Mouse (Mus musculus): ENCODE data around the gene Gstp1. TPM values are rescaled to one million over a fixed set of nuclear protein-coding genes. Genes with fewer than 3 reads are reported as not detected.
"Not testable (repeated sequence)": the region's sequence is repeated elsewhere in the genome, so short reads cannot be mapped to it uniquely, and the experiment has no call there.

Gstp1 gene
- total RNA-seq (2021), result 100 to 1,000 TPM; 288 to 297 TPM

- peak; percentile 82 for DNase-seq
- intact Hi-C loops (cut with DNase I), result no loop called here
Measured at GRCm38 (mm10) chr19:4037788-4038232, at the start of gene Gstp1. TSS of gene Gstp1 (minus strand) at chr19:4037985.

GRCm38 (mm10) chr19:4087090-4087489 lies 49.3 kb upstream of the Gstp1 start:
- no peak for DNase-seq
- intact Hi-C loops (cut with DNase I), result loop anchor here (10.0 kb wide), 1 partner anchor 132 kb away; the partner anchor contains the start of gene Aldh3b3

GRCm38 (mm10) chr19:4086156-4086555 lies 48.4 kb upstream of the Gstp1 start:
- DNase-seq, result no peak
- intact Hi-C loops (cut with DNase I), result loop anchor here (10.0 kb wide), 1 partner anchor 131 kb away; the partner anchor contains the start of gene Aldh3b3

GRCm38 (mm10) chr19:4084984-4085383 lies 47.2 kb upstream of the Gstp1 start:
- intact Hi-C loops (cut with DNase I), result loop anchor here (10.0 kb wide), 1 partner anchor 130 kb away; the partner anchor contains the start of gene Aldh3b3

GRCm38 (mm10) chr19:4083826-4084225 lies 46.0 kb upstream of the Gstp1 start:
- DNase-seq, result no peak
- intact Hi-C loops (cut with DNase I), result loop anchor here (10.0 kb wide), 1 partner anchor 129 kb away; the partner anchor contains the start of gene Aldh3b3

More at GRCm38 (mm10) chr19:4084984-4085383, 47.2 kb upstream of the Gstp1 start:
- DNase-seq, result no peak

- intact Hi-C loops (cut with DNase I), result loop anchor here (10.0 kb wide), 1 partner anchor 129 kb away; the partner anchor contains the start of gene Aldh3b3
- no peak for DNase-seq
Measured at GRCm38 (mm10) chr19:4083316-4083715, 45.5 kb upstream of the Gstp1 start.

GRCm38 (mm10) chr19:4082219-4082965 lies 44.6 kb upstream of the Gstp1 start:
- intact Hi-C loops (cut with DNase I), result loop anchor here (10.0 kb wide), 1 partner anchor 128 kb away; the partner anchor contains the start of gene Aldh3b3

GRCm38 (mm10) chr19:4081394-4081793 lies 43.6 kb upstream of the Gstp1 start, which contains the start of gene Cabp2:
TSS of gene Cabp2 (plus strand) at chr19:4081578.
- no peak for DNase-seq
- intact Hi-C loops (cut with DNase I), result loop anchor here (10.0 kb wide), 1 partner anchor 127 kb away; the partner anchor contains the start of gene Aldh3b3

More at GRCm38 (mm10) chr19:4082219-4082965, 44.6 kb upstream of the Gstp1 start:
- DNase-seq, result no peak

- intact Hi-C loops (cut with DNase I), result loop anchor here (10.0 kb wide), 1 partner anchor 126 kb away; the partner anchor contains the start of gene Aldh3b3
- DNase-seq, result no peak
Measured at GRCm38 (mm10) chr19:4080511-4081009, 42.8 kb upstream of the Gstp1 start.

- DNase-seq, result no peak
- intact Hi-C loops (cut with DNase I), result no loop called here
Measured at GRCm38 (mm10) chr19:4079594-4079993, 41.8 kb upstream of the Gstp1 start.

GRCm38 (mm10) chr19:4075531-4075930 lies 37.7 kb upstream of the Gstp1 start:
- intact Hi-C loops (cut with DNase I), result no loop called here

GRCm38 (mm10) chr19:4072706-4073424 lies 35.1 kb upstream of the Gstp1 start:
- DNase-seq, result no peak
- intact Hi-C loops (cut with DNase I), result no loop called here

More at GRCm38 (mm10) chr19:4075531-4075930, 37.7 kb upstream of the Gstp1 start:
- DNase-seq, result no peak

- DNase-seq, result no peak
- intact Hi-C loops (cut with DNase I), result no loop called here
Measured at GRCm38 (mm10) chr19:4071406-4071805, 33.6 kb upstream of the Gstp1 start.

GRCm38 (mm10) chr19:4070756-4071155 lies 33.0 kb upstream of the Gstp1 start:
- DNase-seq, result no peak
- intact Hi-C loops (cut with DNase I), result no loop called here

GRCm38 (mm10) chr19:4070311-4070710 lies 32.5 kb upstream of the Gstp1 start:
- intact Hi-C loops (cut with DNase I), result no loop called here
- no peak for DNase-seq

GRCm38 (mm10) chr19:4068717-4069410 lies 31.1 kb upstream of the Gstp1 start:
- intact Hi-C loops (cut with DNase I), result no loop called here
- DNase-seq, result no peak

GRCm38 (mm10) chr19:4068242-4068641 lies 30.5 kb upstream of the Gstp1 start:
- DNase-seq; intact Hi-C loops (cut with DNase I): not testable (repeated sequence)

- DNase-seq, result no peak
- intact Hi-C loops (cut with DNase I), result no loop called here
Measured at GRCm38 (mm10) chr19:4066877-4067276, 29.1 kb upstream of the Gstp1 start.

- no peak for DNase-seq
Measured at GRCm38 (mm10) chr19:4066280-4066679, 28.5 kb upstream of the Gstp1 start.

GRCm38 (mm10) chr19:4064501-4064900 lies 26.7 kb upstream of the Gstp1 start:
- DNase-seq; intact Hi-C loops (cut with DNase I): not testable (repeated sequence)

More at GRCm38 (mm10) chr19:4066280-4066679, 28.5 kb upstream of the Gstp1 start:
- intact Hi-C loops (cut with DNase I), result no loop called here

Data from left cerebral cortex, postnatal 4 days (tissue).